Mouse (Mus musculus) liver, postnatal 0 days (tissue): ENCODE measurements around the gene Sbf1.

Experiments
- CTCF ChIP-seq: sonication (generic); IDR thresholded peaks from 2 replicates; pipeline ENCODE4 v1.5.1; 2016; ENCODE audit warnings: antibody characterized with exemption, low read depth
- EP300 ChIP-seq: IDR thresholded peaks from 2 replicates; pipeline ENCODE4 v1.6.1; 2016; ENCODE audit warnings: antibody characterized with exemption, low read depth, mild to moderate bottlenecking

DNA sequence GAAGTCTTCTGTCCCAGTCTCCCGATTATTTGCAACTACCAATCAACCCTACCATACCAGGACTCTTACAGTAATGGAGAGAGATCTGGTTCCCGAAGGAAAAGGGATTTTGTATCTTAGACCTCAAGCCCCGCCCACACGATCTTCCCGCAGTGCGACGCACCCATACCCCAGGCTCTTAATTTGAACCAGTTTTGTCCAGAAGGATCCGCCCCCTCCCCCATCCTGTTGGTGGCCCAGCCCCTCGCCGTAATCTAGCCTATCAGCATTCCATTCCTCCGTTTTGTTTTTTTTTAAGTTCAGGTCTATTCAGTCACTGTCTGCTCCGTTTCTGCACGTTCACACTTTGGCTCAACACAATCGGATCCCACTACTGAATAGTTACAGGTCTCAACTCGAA, 41.3 kb upstream of the Sbf1 start:
- no peak for TF ChIP-seq CTCF
- no peak for TF ChIP-seq EP300
